Mouse (Mus musculus) macrophage (primary cell): ENCODE measurements around the gene Zhx3. TPM values are rescaled to one million over a fixed set of nuclear protein-coding genes. Genes with fewer than 3 reads are reported as not detected.
A peak's percentile ranks its signal among the peaks of the same experiment; 100 is the strongest.

ENCODE experiments used
- H3K27ac ChIP-seq: fragments of 350-480 bp; formaldehyde crosslinking; 2 replicates; pipeline ENCODE4 v1.9.0; 2021
- H3K36me3 ChIP-seq: fragments of 350-480 bp; formaldehyde crosslinking; 2 replicates; pipeline ENCODE4 v1.9.0; 2021; ENCODE audit errors: inconsistent target
- H3K4me3 ChIP-seq: fragments of 350-480 bp; formaldehyde crosslinking; 2 replicates; pipeline ENCODE4 v1.9.0; 2021; ENCODE audit errors: inconsistent target
- H3K79me2 ChIP-seq: fragments of 350-480 bp; formaldehyde crosslinking; 2 replicates; pipeline ENCODE4 v1.9.0; 2021; ENCODE audit errors: inconsistent target
- WGBS: methylation state at CpG from one replicate; pipeline ENCODE4 v1.1.7; 2026; ENCODE audit warnings: inconsistent platforms; ENCODE audit not compliant: missing documents; 5-methylcytosine and 5-hydroxymethylcytosine counted together
- polyA plus RNA-seq: library from polyadenylated mRNA; stranded (reverse); fragments of 250-400 nt; gene quantifications from 3 replicates; pipeline ENCODE4 v1.2.4, GENCODE M21; 2018; ENCODE audit warnings: inconsistent platforms
- total RNA-seq, 78 experiments: library from RNA; depleted of rRNA; stranded (reverse); fragments of 250-400 nt; gene quantifications; 1 replicate in 9 of 78; 2 replicates in 24 of 78; 3 replicates in 43 of 78; 4 replicates in 2 of 78; pipeline ENCODE4 v1.2.4; 2018; ENCODE audit warnings: inconsistent platforms in 56 of 78

The Zhx3 gene
- total RNA-seq (2018; cell fraction: chromatin; rRNA removed): 10 to 100 TPM in 8 of 26 experiments, 1 to 10 TPM in 18; 1.4 to 15.8 (median 6.9) TPM
- total RNA-seq (2018; cell fraction: cytosol; rRNA removed): 10 to 100 TPM in 3 of 26 experiments, 1 to 10 TPM in 23; 3.6 to 12.4 (median 6.7) TPM
- 10 to 100 TPM in 12 of 26 experiments, 1 to 10 TPM in 14; 3.4 to 21.4 (median 9.5) TPM for total RNA-seq (2018; cell fraction: nucleus; rRNA removed)
- 4.1 to 5.7 TPM (median 4.5 TPM) in 3 replicates for polyA plus RNA-seq

- WGBS: under 1% methylated on average over 45 of the region's 48 CpGs
- Histone ChIP-seq H3K27ac (peak within 1 kb of the TSS; percentile 34; the same call in 1 of the 2 replicates), H3K79me2 (no peaks in the 10 kb centered on the region), H3K36me3 (no peaks in the 10 kb centered on the region), H3K4me3 (peak within 1 kb of the TSS; percentile 43)
These were observed at the start of gene Zhx3 for GRCm38 (mm10) chr2:160872890-160873382. Gene Zhx3 (minus strand): TSS chr2:160872998.

- no peak overlapping the region for H3K27ac ChIP-seq
- no peak overlapping the region for H3K4me3 ChIP-seq
- 57% methylated on average over 5 of the region's 7 CpGs for WGBS
- no peaks in the 10 kb centered on the region for H3K36me3 ChIP-seq
- no peaks in the 10 kb centered on the region for H3K79me2 ChIP-seq
These were observed 48.5 kb upstream of the Zhx3 start for GRCm38 (mm10) chr2:160921285-160921684.

GRCm38 (mm10) chr2:160918930-160919215 is 46.1 kb upstream of the Zhx3 start:
- WGBS: 73% methylated on average over 2 of the region's 2 CpGs
- no peaks in the 10 kb centered on the region for H3K36me3 ChIP-seq
- H3K4me3 ChIP-seq: no peak overlapping the region
- no peaks in the 10 kb centered on the region for H3K79me2 ChIP-seq
- no peak overlapping the region for H3K27ac ChIP-seq

- Histone ChIP-seq H3K27ac (no peak overlapping the region), H3K36me3 (no peaks in the 10 kb centered on the region), H3K4me3 (no peak overlapping the region), H3K79me2 (no peaks in the 10 kb centered on the region)
- 69% methylated on average over 8 of the region's 8 CpGs for WGBS
These were observed 45.5 kb upstream of the Zhx3 start for GRCm38 (mm10) chr2:160918154-160918929.

- Histone ChIP-seq H3K4me3 (no peak overlapping the region), H3K27ac (no peak overlapping the region), H3K36me3 (no peaks in the 10 kb centered on the region), H3K79me2 (no peaks in the 10 kb centered on the region)
- 95% methylated on average over 3 of the region's 3 CpGs for WGBS
These were observed 44.5 kb upstream of the Zhx3 start for GRCm38 (mm10) chr2:160917313-160917712.

GRCm38 (mm10) chr2:160916714-160917113 is 43.9 kb upstream of the Zhx3 start:
- Histone ChIP-seq H3K4me3 (no peak overlapping the region), H3K79me2 (no peaks in the 10 kb centered on the region), H3K27ac (no peak overlapping the region), H3K36me3 (no peaks in the 10 kb centered on the region)
- WGBS: 93% methylated on average over 8 of the region's 8 CpGs

- no peak overlapping the region for H3K4me3 ChIP-seq
- H3K79me2 ChIP-seq: no peaks in the 10 kb centered on the region
- 89% methylated on average over 13 of the region's 13 CpGs for WGBS
- no peak overlapping the region for H3K27ac ChIP-seq
- no peaks in the 10 kb centered on the region for H3K36me3 ChIP-seq
These were observed 43.2 kb upstream of the Zhx3 start for GRCm38 (mm10) chr2:160915821-160916610.

- Histone ChIP-seq H3K27ac (no peak overlapping the region), H3K36me3 (no peaks in the 10 kb centered on the region), H3K79me2 (no peaks in the 10 kb centered on the region), H3K4me3 (no peak overlapping the region)
- WGBS: 85% methylated on average over 9 of the region's 9 CpGs
These were observed 41.9 kb upstream of the Zhx3 start for GRCm38 (mm10) chr2:160914656-160915055.

- Histone ChIP-seq H3K27ac (no peak within 1 kb of the TSS), H3K4me3 (no peak within 1 kb of the TSS)
- WGBS: 4% methylated on average over 46 of the region's 46 CpGs
These were observed 39.5 kb upstream of the Zhx3 start, which contains the start of gene Emilin3 for GRCm38 (mm10) chr2:160912231-160912671. Gene Emilin3 (minus strand): TSS chr2:160912328.

GRCm38 (mm10) chr2:160911558-160912201 is 38.9 kb upstream of the Zhx3 start:
- H3K27ac ChIP-seq: no peak overlapping the region
- WGBS: 5% methylated on average over 53 of the region's 64 CpGs
- H3K4me3 ChIP-seq: no peak overlapping the region
- no peaks in the 10 kb centered on the region for H3K79me2 ChIP-seq
- H3K36me3 ChIP-seq: no peaks in the 10 kb centered on the region

More at GRCm38 (mm10) chr2:160912231-160912671, 39.5 kb upstream of the Zhx3 start, which contains the start of gene Emilin3:
- Histone ChIP-seq H3K36me3 (no peaks in the 10 kb centered on the region), H3K79me2 (no peaks in the 10 kb centered on the region)

- Histone ChIP-seq H3K4me3 (no peak overlapping the region), H3K27ac (no peak overlapping the region), H3K36me3 (no peaks in the 10 kb centered on the region), H3K79me2 (no peaks in the 10 kb centered on the region)
- whole genome bisulfite sequencing: 86% methylated on average over 5 of the region's 5 CpGs
These were observed 37.8 kb upstream of the Zhx3 start for GRCm38 (mm10) chr2:160910633-160911032.

GRCm38 (mm10) chr2:160908607-160909006 is 35.8 kb upstream of the Zhx3 start:
- Histone ChIP-seq H3K36me3 (no peaks in the 10 kb centered on the region), H3K27ac (no peak overlapping the region), H3K79me2 (no peaks in the 10 kb centered on the region), H3K4me3 (no peak overlapping the region)
- 71% methylated on average over 18 of the region's 18 CpGs for WGBS

- no peak overlapping the region for H3K27ac ChIP-seq
- H3K4me3 ChIP-seq: no peak overlapping the region
- H3K79me2 ChIP-seq: no peaks in the 10 kb centered on the region
- H3K36me3 ChIP-seq: no peaks in the 10 kb centered on the region
- WGBS: 76% methylated on average over 5 of the region's 5 CpGs
These were observed 33.3 kb upstream of the Zhx3 start for GRCm38 (mm10) chr2:160906101-160906500.

GRCm38 (mm10) chr2:160905301-160905700 is 32.5 kb upstream of the Zhx3 start:
- no peak overlapping the region for H3K4me3 ChIP-seq
- no peak overlapping the region for H3K27ac ChIP-seq
- no peaks in the 10 kb centered on the region for H3K36me3 ChIP-seq
- H3K79me2 ChIP-seq: no peaks in the 10 kb centered on the region
- WGBS: 91% methylated on average over 12 of the region's 12 CpGs
